Mouse (Mus musculus) stomach, embryonic 14.5 days (tissue): Measurements from ENCODE around the gene Racgap1. TPM values are rescaled to one million over a fixed set of nuclear protein-coding genes. Genes with fewer than 3 reads are reported as not detected.

Experiments
- ATAC-seq: fragments of 200-750 bp; cut with Nextera tagmentation; 2 replicates; pipeline ENCODE4 v1.8.0; 2017; ENCODE audit warnings: low read depth, moderate TSS enrichment; ENCODE audit not compliant: insufficient number of reproducible peaks, insufficient read depth, low FRiP score
- H3K27ac ChIP-seq: fragments of 300-500 bp; sonication (generic); 2 replicates; pipeline ENCODE4 v1.5.1; 2014; ENCODE audit warnings: mild to moderate bottlenecking, low read length, moderate library complexity, mixed read lengths
- H3K27me3 ChIP-seq: fragments of 300-500 bp; sonication (generic); 2 replicates; pipeline ENCODE4 v1.6.1; 2014; ENCODE audit warnings: low read length, control low read depth, mixed read lengths; ENCODE audit not compliant: control insufficient read depth, insufficient read depth
- H3K36me3 ChIP-seq: fragments of 300-500 bp; sonication (generic); 2 replicates; pipeline ENCODE4 v1.6.1; 2014; ENCODE audit warnings: mild to moderate bottlenecking, control low read depth, low read length, moderate library complexity, mixed read lengths; ENCODE audit not compliant: control insufficient read depth, insufficient read depth
- H3K4me1 ChIP-seq: fragments of 300-500 bp; sonication (generic); 2 replicates; pipeline ENCODE4 v1.6.1; 2014; ENCODE audit warnings: low read length, control low read depth, mixed read lengths; ENCODE audit not compliant: control insufficient read depth, insufficient read depth
- H3K4me2 ChIP-seq: fragments of 300-500 bp; sonication (generic); replicated peaks from 2 replicates; pipeline ENCODE4 v1.6.1; 2014; ENCODE audit warnings: low read depth, low read length, control low read depth
- H3K4me3 ChIP-seq: fragments of 300-500 bp; sonication (generic); 2 replicates; pipeline ENCODE4 v1.5.1; 2014; ENCODE audit warnings: low read depth, low read length, control low read depth
- H3K9ac ChIP-seq: fragments of 300-500 bp; sonication (generic); replicated peaks from 2 replicates; pipeline ENCODE4 v1.6.1; 2014; ENCODE audit warnings: low read depth, mild to moderate bottlenecking, control low read depth, low read length, moderate library complexity, mixed read lengths
- H3K9me3 ChIP-seq: fragments of 300-500 bp; sonication (generic); 2 replicates; pipeline ENCODE4 v1.6.1; 2016; ENCODE audit warnings: low read depth, low read length, control low read depth; ENCODE audit not compliant: control insufficient read depth
- WGBS: fragments of 180-500 bp; shearing (Covaris S2); extraction: QIAGEN DNeasy Blood & Tissue Kit; methylation state at CpG from one replicate; pipeline ENCODE4 v1.1.7; 2014; 5-methylcytosine and 5-hydroxymethylcytosine counted together
- polyA plus RNA-seq: library from polyadenylated mRNA; unstranded; fragments of >200 nt; fragmentation: Nextera tagmentation; extraction: Ambion mirVana; gene quantifications from 2 replicates; pipeline ENCODE4 v1.2.1, GENCODE M21; 2014

Gene Racgap1
- polyA plus RNA-seq, 1 experiment from 2014 or later, result 108 TPM

GRCm38 (mm10) chr15:99606515-99606914 lies 44.9 kb downstream of the Racgap1 start:
- H3K36me3 ChIP-seq, result no peaks in the 10 kb centered on the region
- no peak for ATAC-seq
- WGBS, result 17% methylated on average over 5 of the region's 5 CpGs
- no peak overlapping the region for H3K9ac ChIP-seq
- no peak overlapping the region for H3K4me3 ChIP-seq
- no peak overlapping the region for H3K27ac ChIP-seq
- no peaks in the 10 kb centered on the region for H3K27me3 ChIP-seq
- no peak overlapping the region for H3K4me2 ChIP-seq
- H3K4me1 ChIP-seq, result peaks cover 18% of the 10 kb centered on the region
- H3K9me3 ChIP-seq, result no peaks in the 10 kb centered on the region

GRCm38 (mm10) chr15:99605595-99605994 lies 45.9 kb downstream of the Racgap1 start:
- ATAC-seq, result no peak
- Histone ChIP-seq H3K9me3 (no peaks in the 10 kb centered on the region), H3K9ac (no peak overlapping the region), H3K27ac (no peak overlapping the region), H3K4me1 (peaks cover 14% of the 10 kb centered on the region), H3K27me3 (no peaks in the 10 kb centered on the region), H3K4me2 (no peak overlapping the region), H3K4me3 (no peak overlapping the region), H3K36me3 (no peaks in the 10 kb centered on the region)
- 67% methylated on average over 3 of the region's 3 CpGs for WGBS

- no peak overlapping the region; the same call in 1 of the 2 replicates for H3K27ac ChIP-seq
- WGBS, result 61% methylated on average over 7 of the region's 7 CpGs
- H3K4me1 ChIP-seq, result peaks cover 14% of the 10 kb centered on the region
- H3K4me2 ChIP-seq, result no peak overlapping the region
- H3K9me3 ChIP-seq, result no peaks in the 10 kb centered on the region
- no peaks in the 10 kb centered on the region for H3K36me3 ChIP-seq
- 0 out of 2 replicates have a peak, but pooled peaks cover 4% of the 10 kb centered on the region for H3K27me3 ChIP-seq
- H3K9ac ChIP-seq, result no peak overlapping the region
- ATAC-seq, result no peak
- H3K4me3 ChIP-seq, result no peak overlapping the region
Observed at GRCm38 (mm10) chr15:99603216-99603615, 48.2 kb downstream of the Racgap1 start.

GRCm38 (mm10) chr15:99602206-99602820 lies 49.1 kb downstream of the Racgap1 start:
- Histone ChIP-seq H3K9ac (no peak overlapping the region), H3K9me3 (no peaks in the 10 kb centered on the region), H3K4me3 (no peak overlapping the region), H3K4me1 (peaks cover 8% of the 10 kb centered on the region), H3K36me3 (no peaks in the 10 kb centered on the region), H3K27me3 (0 out of 2 replicates have a peak, but pooled peaks cover 4% of the 10 kb centered on the region), H3K27ac (no peak overlapping the region), H3K4me2 (no peak overlapping the region)
- ATAC-seq, result no peak
- whole genome bisulfite sequencing, result 82% methylated on average over 17 of the region's 17 CpGs

GRCm38 (mm10) chr15:99601823-99602120 lies 49.7 kb downstream of the Racgap1 start:
- Histone ChIP-seq H3K4me3 (no peak overlapping the region), H3K4me2 (no peak overlapping the region), H3K9me3 (no peaks in the 10 kb centered on the region), H3K27ac (no peak overlapping the region), H3K36me3 (no peaks in the 10 kb centered on the region), H3K4me1 (peaks cover 5% of the 10 kb centered on the region), H3K9ac (no peak overlapping the region), H3K27me3 (0 out of 2 replicates have a peak, but pooled peaks cover 4% of the 10 kb centered on the region)
- no peak for ATAC-seq
- 46% methylated on average over 4 of the region's 5 CpGs for WGBS

- no peak within 1 kb of the TSS for H3K27ac ChIP-seq
- no peaks in the 10 kb centered on the region for H3K36me3 ChIP-seq
- no peak within 1 kb of the TSS for H3K4me3 ChIP-seq
- 0 out of 2 replicates have a peak, but pooled peaks cover 4% of the 10 kb centered on the region for H3K27me3 ChIP-seq
- ATAC-seq, result no peak
- H3K9ac ChIP-seq, result no peak within 1 kb of the TSS
- no peaks in the 10 kb centered on the region for H3K9me3 ChIP-seq
- H3K4me2 ChIP-seq, result no peak within 1 kb of the TSS
- peaks cover 5% of the 10 kb centered on the region for H3K4me1 ChIP-seq
- WGBS, result 68% methylated on average over 22 of the region's 22 CpGs
Observed at GRCm38 (mm10) chr15:99600986-99601822, 50.3 kb downstream of the Racgap1 start, which contains the start of gene Aqp6. TSS of gene Aqp6 (plus strand) at chr15:99601400.

- no peak for ATAC-seq
- WGBS, result 54% methylated on average over 17 of the region's 17 CpGs
- Histone ChIP-seq H3K27ac (no peak overlapping the region), H3K4me2 (no peak overlapping the region), H3K4me1 (peaks cover 5% of the 10 kb centered on the region), H3K4me3 (no peak overlapping the region), H3K9ac (no peak overlapping the region), H3K9me3 (no peaks in the 10 kb centered on the region), H3K36me3 (no peaks in the 10 kb centered on the region), H3K27me3 (peaks cover 10% of the 10 kb centered on the region)
Observed at GRCm38 (mm10) chr15:99599245-99600070, 52.0 kb downstream of the Racgap1 start.

- peaks cover 22% of the 10 kb centered on the region for H3K27me3 ChIP-seq
- H3K36me3 ChIP-seq, result no peaks in the 10 kb centered on the region
- H3K4me1 ChIP-seq, result no peaks in the 10 kb centered on the region; the same call in 1 of the 2 replicates
- H3K9ac ChIP-seq, result no peak overlapping the region
- no peaks in the 10 kb centered on the region for H3K9me3 ChIP-seq
- H3K27ac ChIP-seq, result no peak overlapping the region
- no peak overlapping the region for H3K4me3 ChIP-seq
- ATAC-seq, result no peak
- WGBS, result 49% methylated on average over 8 of the region's 8 CpGs
- H3K4me2 ChIP-seq, result no peak overlapping the region
Observed at GRCm38 (mm10) chr15:99597596-99597995, 53.9 kb downstream of the Racgap1 start.
